Mouse (Mus musculus): ENCODE results near the gene Gys2. TPM values are rescaled to one million over a fixed set of nuclear protein-coding genes. Genes with fewer than 3 reads are reported as not detected.
"Not testable (repeated sequence)": the region's sequence is repeated elsewhere in the genome, so short reads cannot be mapped to it uniquely, and the experiment has no call there.

The Gys2 gene
- total RNA-seq (2015; ENCODE audit: low replicate concordance) (not detected in 2 replicates), total RNA-seq (2017; ENCODE audit: low replicate concordance) (not detected in 2 replicates)

DNA sequence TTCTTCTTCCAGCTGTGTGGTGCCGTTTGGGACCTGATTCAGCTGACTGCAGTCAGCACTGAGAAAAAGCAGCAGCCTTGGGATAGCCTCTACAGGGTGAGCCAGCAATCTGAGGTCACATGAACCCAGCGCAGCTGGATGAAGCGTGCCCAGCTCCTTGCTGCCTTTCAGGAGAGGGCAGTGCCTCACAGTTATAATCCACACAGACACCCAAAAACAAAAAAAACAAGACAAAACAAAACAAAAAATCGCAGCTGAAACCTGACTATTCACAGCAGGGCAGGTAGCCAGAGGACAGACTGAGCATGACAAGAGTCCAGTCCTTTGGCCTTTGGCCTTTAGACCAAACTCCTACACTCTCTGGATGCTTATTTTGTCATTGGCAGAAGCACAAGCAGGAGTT lies at the start of gene Gys2:
TSS of gene Gys2 (minus strand) at position 309 of the 403 bp plus-strand sequence.
- no peak for ATAC-seq (replicated peaks; ENCODE audit: low FRiP score, poor library complexity, severe bottlenecking)

DNA sequence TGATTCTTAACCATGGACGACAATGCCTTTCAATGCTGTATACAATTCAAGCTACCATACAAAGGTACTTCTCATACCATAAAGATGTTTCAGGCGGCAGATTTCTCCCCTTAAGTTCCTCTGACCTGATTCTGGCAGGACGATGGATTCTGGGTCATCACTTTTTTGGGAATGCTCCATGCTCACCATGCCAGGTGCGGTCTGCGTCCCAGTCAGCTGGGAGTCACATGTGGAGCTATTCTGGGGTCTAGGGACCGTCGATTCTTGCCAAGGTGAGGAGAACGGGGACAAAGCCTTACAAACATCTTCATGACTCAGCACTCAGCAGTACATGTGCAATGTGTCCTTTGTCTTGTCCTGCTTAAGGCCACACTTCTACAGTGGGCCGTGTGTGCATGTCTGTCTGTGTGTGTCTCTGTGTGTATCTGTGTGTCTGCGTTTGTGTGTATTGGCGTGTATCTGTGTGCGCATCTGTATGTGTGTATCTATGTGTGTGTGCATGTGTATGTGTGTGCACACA lies 48.7 kb upstream of the Gys2 start:
- no peak for ATAC-seq (replicated peaks; ENCODE audit: low FRiP score, poor library complexity, severe bottlenecking)

DNA sequence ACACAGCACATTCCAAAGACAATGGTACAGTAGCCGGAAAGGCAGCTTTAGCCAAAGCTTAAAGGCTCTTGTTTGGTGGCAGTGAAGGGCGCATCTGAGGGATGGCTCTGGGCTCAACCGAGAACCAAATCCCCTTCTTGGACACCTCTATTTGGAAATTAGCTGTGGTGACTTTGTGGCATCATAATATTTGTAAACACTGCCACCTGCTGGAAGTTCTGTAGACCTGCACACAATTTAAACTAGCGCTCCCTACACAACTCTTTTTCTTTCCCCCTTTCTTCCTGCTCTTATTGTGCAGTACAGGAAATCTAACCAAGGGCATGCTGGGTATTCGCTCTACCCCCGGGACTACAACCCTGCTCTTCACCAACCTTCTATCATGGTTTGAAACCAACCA lies 46.2 kb upstream of the Gys2 start:
- ATAC-seq (replicated peaks; ENCODE audit: low FRiP score, poor library complexity, severe bottlenecking) = peak; percentile 46; the same call in 1 of the 2 replicates

DNA sequence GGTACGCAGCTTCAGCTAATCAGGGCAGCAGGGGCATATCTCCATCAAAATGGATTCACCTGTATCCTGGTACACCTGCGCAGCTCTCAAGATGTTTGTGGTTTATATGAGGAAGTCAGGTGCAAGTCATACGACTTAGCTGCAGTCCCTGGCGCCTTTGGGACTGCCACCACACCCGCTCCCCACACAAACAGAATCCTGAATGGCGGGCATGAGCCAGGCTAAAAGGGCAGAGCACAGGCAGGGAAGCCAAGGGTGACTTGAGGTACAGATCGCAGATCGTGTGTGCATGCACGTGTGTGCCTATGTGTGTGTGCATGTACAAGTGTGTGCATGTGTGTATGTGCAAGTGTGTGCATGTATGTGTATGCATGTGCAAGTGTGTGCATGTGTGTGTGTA lies 42.5 kb upstream of the Gys2 start:
- not testable (repeated sequence) for ATAC-seq (replicated peaks; ENCODE audit: low FRiP score, poor library complexity, severe bottlenecking)

DNA sequence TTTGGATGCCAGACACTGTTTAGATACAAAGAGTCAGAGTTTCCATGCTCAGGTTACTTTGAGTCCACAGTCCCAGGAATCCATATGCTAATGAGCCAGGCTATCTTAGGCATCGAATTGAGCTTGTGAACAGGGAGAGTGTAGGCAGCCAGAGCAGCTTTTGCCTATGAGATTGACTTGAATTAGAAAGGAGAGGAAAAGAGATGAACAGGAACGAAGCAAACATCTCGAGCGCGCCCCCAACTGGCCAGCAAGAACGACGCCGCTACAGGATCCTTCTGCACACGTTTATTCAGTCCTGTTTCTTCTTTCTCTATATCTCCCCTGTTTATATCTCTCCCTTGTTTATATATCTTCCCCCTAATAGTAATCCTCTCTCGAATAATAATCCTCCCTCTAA lies 42.0 kb upstream of the Gys2 start:
- ATAC-seq (replicated peaks; ENCODE audit: low FRiP score, poor library complexity, severe bottlenecking) = no peak

DNA sequence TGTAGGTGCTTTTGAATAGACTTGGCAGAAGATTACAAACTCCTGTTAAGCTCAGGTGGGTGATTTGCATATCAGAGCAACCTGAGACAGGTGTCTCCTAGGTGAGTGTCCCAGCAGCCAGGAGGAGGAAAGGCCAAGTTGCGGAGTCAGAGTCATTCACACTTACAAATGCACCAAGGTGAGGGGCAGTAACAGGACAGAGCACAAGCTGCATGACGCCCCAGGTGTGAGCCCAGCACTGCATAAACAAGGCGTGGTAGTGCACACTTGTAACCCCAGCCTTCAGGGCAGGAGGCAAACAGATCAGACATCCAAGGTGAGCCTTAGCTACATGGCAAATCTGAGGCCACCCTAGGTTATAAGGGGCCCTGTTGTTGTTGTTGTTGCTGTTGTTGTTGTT lies 40.0 kb upstream of the Gys2 start:
- 0 out of 2 replicates have a peak, but pooled peaks have one; percentile 43 for ATAC-seq (replicated peaks; ENCODE audit: low FRiP score, poor library complexity, severe bottlenecking)

DNA sequence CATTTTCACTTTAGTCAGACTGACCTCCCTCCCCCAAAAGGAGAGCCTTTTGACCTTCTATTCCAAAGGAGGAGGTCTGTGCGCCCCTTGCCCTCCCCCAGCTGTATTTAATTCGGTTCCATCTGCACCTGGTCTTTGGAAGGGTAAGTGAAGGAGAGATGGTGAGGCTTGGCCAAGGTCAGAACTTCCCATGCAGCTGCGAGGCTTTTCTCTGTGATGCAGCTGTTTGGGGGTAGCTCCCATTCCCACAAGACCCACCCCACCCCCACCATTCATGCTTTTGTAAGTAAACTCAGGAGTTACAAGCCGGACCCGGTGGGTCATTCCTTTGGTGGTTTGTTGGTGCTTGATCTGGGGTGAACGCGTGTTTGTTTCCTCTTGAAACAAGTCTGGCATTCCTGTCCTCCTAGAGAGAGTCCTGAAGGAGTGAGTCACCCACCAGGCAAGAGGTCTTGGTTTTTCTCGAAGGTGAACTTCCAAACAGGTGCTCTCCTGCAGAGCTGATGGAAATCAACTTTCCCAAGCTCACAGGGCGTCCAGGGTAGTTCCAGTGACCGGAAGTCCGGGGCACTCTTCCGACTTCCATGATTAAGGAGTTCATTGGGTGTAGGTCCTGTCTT lies 38.7 kb upstream of the Gys2 start:
- no peak for ATAC-seq (replicated peaks; ENCODE audit: low FRiP score, poor library complexity, severe bottlenecking)

DNA sequence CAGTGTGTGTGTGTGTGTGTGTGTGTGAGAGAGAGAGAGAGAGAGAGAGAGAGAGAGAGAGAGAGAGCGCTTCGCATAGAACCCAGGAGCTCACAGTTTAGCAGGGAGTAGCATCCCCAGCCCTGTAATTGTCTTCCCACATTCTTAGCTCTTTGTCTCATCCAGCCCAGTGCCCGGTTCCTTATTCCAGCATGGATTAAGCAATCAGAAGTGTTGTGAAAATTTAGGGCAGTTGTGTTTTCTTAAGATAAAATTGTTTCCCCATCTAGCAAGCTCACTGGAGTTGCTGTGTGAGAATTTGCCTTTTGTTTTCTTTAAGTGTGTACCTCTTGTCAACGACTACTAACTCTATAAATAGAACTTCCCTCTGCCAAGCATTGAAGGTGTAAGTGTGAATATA lies 35.8 kb upstream of the Gys2 start:
- ATAC-seq (replicated peaks; ENCODE audit: low FRiP score, poor library complexity, severe bottlenecking) = no peak

DNA sequence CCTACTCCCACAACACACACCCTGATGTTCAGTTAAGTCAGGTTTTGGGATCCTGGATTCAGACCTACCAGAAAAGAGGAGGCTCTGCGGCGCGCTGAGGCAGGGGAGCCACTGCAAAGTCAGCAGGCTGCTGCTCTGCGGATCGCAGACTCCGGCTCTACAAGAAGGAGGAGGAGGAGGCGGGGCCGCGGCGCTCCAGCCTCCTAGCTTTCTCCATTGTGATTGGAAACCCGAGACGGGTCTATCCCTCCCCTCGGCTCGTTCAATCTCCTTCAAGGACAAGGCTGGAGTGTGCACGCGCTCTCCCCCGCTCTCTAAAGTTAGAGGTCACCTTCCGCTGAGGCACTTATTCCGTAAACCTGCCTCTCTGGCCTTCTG lies 34.9 kb upstream of the Gys2 start, which contains the start of gene Ldhb:
TSS of gene Ldhb (minus strand) at position 173 of the 378 bp plus-strand sequence.
- ATAC-seq (replicated peaks; ENCODE audit: low FRiP score, poor library complexity, severe bottlenecking) = no peak

DNA sequence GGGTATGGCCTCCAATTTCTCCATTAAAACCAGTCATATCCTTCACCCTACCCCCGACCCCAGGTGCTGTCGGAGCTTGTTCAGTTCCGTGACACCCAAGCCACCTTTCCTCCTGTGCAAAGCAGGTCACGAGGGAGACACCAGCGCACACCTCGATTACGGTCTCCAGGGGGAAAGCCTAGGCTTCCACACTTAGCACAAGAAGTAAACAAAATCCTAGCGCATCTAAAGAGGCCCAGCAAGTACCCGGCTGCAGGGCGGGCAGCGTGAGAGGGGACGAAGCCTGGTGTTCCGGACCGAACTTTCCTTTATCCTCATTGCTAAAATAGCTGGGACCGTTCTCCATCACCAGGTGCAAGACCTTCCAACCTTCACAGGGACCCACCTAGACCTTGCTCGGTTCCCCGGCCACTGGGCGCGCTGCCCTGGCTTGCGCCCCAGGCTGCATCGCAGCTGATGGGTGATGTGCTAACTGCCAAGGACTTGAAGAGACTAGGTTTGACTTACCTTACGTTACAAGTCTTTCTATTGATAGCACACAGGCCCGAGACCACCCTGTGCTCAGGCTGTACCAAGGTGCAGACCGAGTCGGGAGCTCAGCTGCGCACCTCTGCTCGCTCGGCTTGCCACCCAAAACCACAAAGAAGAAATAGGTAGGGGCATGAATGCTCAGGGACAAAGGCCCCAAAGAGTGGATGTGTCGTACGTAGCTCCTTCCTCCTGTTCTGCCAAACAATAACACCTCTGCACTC lies 34.3 kb upstream of the Gys2 start:
- ATAC-seq (replicated peaks; ENCODE audit: low FRiP score, poor library complexity, severe bottlenecking) = no peak

DNA sequence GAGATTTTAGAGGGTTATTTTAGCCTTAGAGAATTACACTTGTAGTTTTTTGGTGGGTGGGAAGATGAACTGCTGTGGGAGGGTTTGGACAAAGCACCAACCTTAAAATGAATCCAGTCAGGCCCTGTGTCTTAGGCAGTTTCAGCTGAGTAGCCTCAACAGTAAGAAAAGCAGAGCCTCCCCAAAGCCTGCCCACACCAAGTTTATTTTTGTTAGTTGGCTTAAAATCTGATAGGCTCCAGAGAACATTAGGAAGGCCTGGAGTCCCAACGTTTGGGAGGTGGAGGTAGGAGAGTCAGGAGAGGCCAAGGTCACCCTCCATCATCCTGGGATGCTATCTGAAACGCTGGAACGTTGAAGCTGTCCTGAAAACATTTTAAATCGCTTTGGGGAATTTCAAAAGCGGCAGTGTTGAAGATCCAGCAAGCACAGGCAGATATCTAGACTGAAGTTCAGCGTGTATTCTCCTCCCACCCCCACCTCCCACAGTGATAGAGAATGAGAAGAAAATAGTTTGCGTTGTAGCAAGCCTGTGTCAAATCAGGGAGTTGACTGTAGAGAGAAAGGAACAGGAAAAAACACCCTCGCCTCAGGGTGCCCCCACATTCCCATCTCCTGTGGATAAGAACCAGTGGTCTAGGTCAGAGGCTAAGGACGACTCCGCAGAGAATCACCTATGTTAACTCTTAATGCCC lies 33.6 kb upstream of the Gys2 start:
- no peak for ATAC-seq (replicated peaks; ENCODE audit: low FRiP score, poor library complexity, severe bottlenecking)

DNA sequence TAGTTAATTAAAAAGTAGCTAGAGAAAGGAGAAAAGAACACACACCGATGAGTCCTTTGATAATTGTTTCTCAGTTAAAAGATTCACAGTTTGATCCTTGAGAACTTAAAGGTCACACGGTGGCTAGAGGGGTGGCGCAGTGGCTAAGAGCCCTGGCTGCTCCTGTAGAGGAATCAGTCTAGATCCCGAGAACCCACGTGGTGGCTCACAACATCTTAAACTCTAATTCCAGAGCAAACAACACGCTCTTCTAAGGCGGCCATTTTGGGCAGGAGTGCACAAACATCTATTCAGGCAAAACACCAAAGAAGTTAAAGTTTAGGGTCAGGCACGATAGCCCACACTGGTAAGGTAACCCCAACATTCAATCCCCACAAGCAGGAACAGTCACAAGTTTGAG lies 30.7 kb upstream of the Gys2 start:
- no peak for ATAC-seq (replicated peaks; ENCODE audit: low FRiP score, poor library complexity, severe bottlenecking)

DNA sequence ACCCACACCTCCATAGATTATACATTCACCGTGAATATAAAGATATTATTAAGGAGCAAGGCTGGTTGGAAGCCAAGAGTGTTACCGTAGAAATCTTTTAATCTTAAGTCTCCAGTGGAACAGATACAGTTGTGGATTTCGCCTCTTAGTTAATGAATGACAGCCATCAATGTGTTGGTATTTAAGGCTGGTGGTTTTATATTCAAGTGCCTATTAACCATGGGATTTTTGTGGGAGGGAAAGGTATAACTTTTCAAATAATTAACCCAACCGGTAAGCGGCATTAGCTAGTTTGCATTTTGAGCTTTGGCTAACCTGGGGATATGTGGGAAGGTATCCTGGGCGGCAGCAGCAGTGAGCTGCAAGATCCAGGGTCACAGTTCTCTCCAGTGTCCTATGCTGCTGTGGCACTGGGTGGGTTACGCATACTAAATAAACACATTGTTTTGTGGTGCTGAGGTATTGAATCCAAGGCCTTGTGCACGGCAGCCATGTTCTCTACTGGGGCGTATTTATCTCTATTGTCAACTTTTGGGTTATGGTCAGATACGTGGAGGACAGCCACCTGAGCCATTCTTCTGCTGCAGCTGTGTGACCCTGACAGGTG lies 29.7 kb upstream of the Gys2 start:
- ATAC-seq (replicated peaks; ENCODE audit: low FRiP score, poor library complexity, severe bottlenecking) = no peak

DNA sequence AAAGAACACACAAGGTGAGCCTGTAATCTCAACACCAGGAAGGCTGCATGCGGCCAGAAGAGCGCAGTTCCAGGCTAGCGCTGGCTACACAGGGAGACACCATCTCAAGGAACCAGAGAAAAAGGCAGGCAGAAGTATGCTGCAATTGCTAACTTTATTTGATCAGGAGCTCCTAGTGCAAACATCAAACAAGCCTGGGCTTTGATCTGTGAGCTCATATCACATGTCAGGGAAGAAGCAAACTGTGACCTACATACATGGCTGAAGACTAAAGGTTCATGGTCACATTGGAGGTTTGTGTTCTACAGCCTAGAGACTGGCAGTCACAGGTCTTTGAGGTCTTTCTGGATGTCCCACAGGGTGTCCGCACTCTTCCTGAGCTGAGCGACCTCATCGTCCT lies 17.2 kb upstream of the Gys2 start:
- not testable (repeated sequence) for ATAC-seq (replicated peaks; ENCODE audit: low FRiP score, poor library complexity, severe bottlenecking)

DNA sequence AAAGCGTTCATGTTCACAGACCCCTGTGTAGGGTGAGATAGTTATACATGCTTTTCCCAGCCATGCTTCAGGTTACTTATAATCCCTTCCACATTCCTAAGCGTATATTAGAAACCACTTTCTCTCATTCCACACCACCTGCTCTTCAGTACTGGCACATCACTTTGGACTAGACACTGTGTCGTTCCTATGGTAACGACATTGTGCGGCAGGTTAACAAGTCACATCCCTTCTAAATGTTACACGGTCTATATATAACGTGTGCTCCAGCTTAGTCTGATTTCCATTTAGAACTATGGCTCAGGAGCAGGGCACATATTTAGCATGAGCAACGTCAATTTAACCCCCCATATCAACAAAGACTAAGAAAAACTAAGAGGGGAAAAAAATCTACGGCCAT lies 14.7 kb upstream of the Gys2 start:
- no peak for ATAC-seq (replicated peaks; ENCODE audit: low FRiP score, poor library complexity, severe bottlenecking)

DNA sequence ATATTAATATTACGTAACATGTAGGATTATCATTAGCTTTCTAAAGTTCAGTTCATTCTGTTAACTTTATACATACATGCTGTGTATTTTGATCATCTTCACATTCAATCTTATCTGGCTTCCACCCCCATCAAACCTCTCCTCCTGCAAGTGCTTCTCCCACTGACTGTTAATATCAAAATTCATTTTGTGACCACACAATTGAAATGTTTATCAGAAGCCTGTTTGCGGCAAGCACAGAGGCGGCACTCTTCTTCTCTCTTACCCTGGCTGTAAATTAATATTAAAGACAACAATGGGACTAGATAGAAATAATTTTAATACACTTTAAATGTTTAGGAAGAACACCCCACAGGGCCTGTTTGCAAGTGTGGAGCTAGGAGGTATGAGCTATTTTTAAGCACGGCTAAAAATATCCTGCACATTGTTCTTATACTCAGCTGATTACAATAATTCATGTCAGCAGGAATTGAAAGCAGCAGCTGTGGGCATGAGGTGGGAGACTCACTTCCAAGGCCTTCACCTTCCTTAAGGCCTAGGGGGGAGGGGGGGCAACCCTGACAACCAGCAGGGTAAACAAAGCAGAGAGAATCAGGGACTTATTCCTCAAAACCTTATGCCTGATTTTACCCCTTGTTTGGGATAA lies 12.7 kb upstream of the Gys2 start:
- ATAC-seq (replicated peaks; ENCODE audit: low FRiP score, poor library complexity, severe bottlenecking) = no peak

DNA sequence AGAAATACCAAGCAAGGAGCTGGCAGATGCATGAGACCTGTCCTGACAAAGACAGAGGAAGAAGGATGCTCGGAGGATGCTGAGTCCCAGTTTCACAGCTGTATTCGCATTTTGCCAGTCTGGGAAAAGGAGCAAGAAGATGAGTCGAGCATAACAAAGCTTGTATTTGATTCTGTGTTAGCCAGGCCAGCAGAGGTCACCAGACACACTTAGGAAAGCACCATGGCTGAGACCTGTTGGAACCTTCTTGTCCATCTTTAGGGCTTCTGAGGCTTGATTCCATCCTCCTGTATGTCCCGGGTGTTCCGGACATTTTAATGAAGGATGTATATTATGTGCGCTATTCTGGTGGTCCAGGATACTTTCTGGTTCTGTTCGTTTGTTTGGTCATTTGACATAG lies 4.3 kb upstream of the Gys2 start:
- ATAC-seq (replicated peaks; ENCODE audit: low FRiP score, poor library complexity, severe bottlenecking) = no peak

DNA sequence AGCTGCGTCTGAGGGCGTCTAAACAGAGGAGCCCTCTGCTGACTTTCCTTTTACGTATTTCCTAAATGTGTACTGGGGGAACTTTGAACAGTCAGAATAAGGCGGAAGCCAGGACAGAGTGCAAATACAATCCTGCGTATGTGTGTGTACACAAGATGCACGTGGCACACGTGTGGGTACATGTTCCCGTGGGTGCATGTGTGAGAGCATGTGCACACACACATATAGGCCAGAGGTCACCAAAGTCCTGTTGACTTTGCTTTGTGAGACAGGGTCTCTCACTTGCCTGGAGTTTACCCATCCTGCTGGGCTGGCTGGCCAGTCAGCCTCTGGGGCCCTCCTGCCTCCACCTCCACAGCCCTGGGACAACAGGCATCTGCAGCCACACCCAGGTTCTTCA lies 1.8 kb downstream of the Gys2 start:
- ATAC-seq (replicated peaks; ENCODE audit: low FRiP score, poor library complexity, severe bottlenecking) = no peak

DNA sequence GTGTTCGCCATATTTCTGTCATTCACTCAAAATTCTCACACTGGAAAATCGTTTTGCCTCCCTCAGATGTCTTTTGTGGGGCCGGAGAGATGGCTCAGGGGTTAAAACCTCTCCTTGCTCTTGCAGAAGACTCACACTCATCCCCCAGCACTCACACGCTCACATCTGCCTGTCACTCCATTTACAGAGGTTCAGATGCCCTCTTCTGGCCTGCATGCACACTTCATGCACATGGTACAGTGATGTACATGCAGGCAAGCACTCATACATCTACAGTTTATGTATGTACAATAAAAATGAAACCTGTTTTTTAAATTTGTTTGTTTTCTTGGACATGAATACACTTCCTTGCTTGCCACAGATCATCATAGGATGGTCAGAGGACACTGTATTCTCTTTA lies 3.3 kb downstream of the Gys2 start:
- no peak for ATAC-seq (replicated peaks; ENCODE audit: low FRiP score, poor library complexity, severe bottlenecking)

DNA sequence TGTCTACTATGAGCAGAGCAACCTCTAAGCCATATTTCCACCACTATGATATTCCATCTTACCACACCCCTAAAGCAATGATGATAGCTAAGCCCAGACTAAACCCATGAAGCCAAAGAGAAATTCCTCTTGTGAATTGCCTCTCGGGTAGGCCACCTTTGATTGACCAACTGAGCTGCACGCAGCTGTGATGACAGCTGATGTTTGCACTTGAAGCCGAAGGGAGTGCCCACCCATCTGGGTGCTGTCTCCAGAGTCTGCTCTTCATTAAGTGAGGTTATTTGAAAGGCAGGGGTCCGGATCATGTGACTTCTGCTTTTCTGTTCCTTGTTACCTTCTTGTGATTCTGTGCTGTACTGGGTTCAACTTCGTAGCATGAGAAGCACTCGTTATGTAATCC lies 10.7 kb downstream of the Gys2 start:
- no peak for ATAC-seq (replicated peaks; ENCODE audit: low FRiP score, poor library complexity, severe bottlenecking)

Data from erythroblast, adult 5-6 weeks (primary cell).